Mouse (Mus musculus) left cerebral cortex, postnatal 14 days (tissue): ENCODE results near the gene Calm3. TPM values are rescaled to one million over a fixed set of nuclear protein-coding genes. Genes with fewer than 3 reads are reported as not detected.
A peak's percentile ranks its signal among the peaks of the same experiment; 100 is the strongest.

Experiments
- DNase-seq, 2 experiments: peaks; one replicate each; pipeline ENCODE4 v3.0.0; 2021 to 2022; ENCODE audit warnings: low spot score in 2 of 2, mixed read lengths in 1 of 2
- intact Hi-C: fragments of 180-260 bp; cut with DNase I; formaldehyde crosslinking; loops from one replicate; pipeline ENCODE4 v1.15.1; 2025
- total RNA-seq, 2 experiments: library from RNA; stranded (reverse); gene quantifications; 2 replicates each; pipeline ENCODE4 v1.2.3; 2021

The Calm3 gene
- total RNA-seq, 2 experiments from 2014 or later = 2,088 to 2,136 TPM

DNA sequence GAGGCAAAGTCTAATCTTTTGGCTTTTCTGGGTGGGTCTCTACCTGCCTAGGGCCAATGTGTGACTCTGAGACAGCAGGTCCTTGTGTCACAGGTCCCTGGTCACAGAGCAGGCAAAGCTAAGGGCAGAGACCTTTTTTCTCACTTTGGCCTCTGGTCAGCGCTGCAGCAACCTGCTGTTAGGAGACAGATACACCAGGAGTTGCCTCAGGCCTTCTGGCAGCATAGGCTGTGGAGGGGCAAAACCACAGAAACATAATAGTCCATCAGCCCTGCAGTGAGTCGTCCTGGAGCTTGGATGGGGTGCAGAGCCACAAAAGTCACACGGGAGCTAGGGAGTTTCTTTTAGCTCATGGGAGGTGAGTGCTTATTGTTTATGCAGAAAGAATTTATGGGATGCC lies 5.2 kb downstream of the Calm3 start:
- DNase-seq = no peak
- intact Hi-C loops = no loop called here

- intact Hi-C loops = no loop called here
- DNase-seq = peak; percentile 60 to 77
Measured at GRCm38 (mm10) chr7:16918014-16918413, 5.9 kb downstream of the Calm3 start.

GRCm38 (mm10) chr7:16917447-16917846 lies 6.5 kb downstream of the Calm3 start:
- intact Hi-C loops = no loop called here
- no peak for DNase-seq

GRCm38 (mm10) chr7:16916342-16917265 lies 7.3 kb downstream of the Calm3 start:
- DNase-seq = no peak
- intact Hi-C loops = no loop called here

GRCm38 (mm10) chr7:16915461-16916340 lies 8.2 kb downstream of the Calm3 start:
- intact Hi-C loops = loop anchor here (2.0 kb wide), 1 partner anchor 21 kb away; no protein-coding TSS in a partner anchor
- no peak for DNase-seq

DNA sequence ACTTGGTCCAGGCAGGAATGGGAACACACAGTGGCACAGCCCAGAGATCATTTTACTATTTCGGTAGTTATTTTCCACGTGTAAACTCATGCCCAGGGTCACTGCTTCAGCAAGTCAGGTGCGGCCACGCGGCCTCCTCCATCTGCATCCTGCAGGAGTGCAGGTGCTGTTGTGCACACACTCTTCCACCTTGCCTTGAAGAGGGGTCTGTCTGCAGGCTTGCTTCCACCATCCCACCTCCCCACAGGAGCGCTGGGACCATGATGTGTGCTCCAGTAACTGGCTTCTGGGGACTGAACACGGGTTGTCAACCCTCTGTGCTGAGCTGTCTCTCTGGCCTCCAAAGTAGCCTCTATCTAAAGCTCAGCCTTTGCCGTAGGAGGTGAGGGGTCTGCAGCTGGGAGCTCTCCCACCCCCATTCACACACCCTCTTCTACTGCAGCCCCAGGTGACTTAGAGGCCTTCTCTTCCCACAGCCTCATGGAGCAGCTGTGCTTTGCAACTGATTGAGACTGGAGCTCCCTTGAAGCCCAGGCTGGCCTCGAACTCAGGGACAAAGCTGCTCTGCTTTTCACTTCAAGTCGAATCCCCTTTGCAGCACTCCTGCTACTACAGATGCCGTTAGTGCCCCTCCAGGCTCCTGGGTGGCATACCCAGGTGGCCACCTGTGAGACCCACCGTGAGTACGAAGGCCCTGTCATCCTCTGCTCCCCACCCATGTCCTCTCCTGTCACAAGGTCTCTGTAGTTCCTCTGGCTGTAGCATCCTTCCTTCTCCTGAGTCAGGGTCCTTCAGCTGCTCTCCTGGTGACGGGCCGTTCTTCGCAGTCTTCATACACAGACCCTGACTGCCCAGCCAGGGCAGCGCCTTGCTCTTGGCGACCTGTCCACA lies 9.2 kb downstream of the Calm3 start:
- no peak for DNase-seq
- intact Hi-C loops = loop anchor here (2.0 kb wide), 1 partner anchor 20 kb away; no protein-coding TSS in a partner anchor

- DNase-seq = peak; percentile 80 to 85
- intact Hi-C loops = loop anchor here (2.0 kb wide), 1 partner anchor 19 kb away; no protein-coding TSS in a partner anchor
Measured at GRCm38 (mm10) chr7:16913806-16914452, 10.0 kb downstream of the Calm3 start.

- intact Hi-C loops = no loop called here
- DNase-seq = no peak
Measured at GRCm38 (mm10) chr7:16912360-16912759, 11.6 kb downstream of the Calm3 start.

DNA sequence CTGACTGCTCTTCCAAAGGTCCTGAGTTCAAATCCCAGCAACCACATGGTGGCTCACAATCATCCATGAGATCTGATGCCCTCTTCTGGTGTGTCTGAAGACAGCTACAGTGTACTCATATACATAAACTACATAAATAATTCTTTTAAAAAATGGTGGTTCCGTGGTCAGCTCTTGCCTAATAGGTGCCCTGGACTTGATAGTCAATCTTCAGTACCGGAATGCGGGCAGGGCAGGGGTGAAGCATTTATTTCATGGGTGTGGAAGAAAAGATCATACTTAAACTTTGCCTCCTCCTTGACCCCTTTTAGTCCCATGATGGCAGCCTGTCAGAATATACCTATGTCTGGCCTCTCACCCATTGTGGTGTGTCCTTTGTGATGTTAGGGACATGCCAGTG lies 12.0 kb downstream of the Calm3 start:
- DNase-seq = no peak
- intact Hi-C loops = no loop called here

DNA sequence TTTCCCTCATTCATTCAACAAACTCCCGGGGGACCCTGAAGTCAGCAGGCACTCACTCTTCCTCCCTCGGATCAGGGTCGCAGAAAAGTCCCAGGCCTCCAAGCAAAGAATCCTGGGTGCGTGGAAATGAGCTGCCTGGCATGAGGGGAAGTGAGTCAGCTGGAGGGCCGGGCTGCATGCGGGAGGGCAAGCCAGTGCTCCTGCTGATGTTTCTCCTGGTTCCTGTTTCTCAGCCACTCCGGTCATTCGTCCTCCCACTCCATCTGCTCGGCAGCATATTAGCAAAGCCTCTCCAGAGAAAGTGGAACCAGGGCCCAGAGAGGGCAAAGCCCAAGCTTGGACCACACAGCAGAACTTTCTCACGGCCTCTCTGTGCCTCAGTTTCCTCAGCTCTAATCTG lies 14.0 kb downstream of the Calm3 start:
- intact Hi-C loops = no loop called here
- no peak for DNase-seq

GRCm38 (mm10) chr7:16908859-16909258 lies 15.1 kb downstream of the Calm3 start:
- no peak for DNase-seq
- intact Hi-C loops = no loop called here

GRCm38 (mm10) chr7:16908367-16908766 lies 15.5 kb downstream of the Calm3 start:
- no peak for DNase-seq

DNA sequence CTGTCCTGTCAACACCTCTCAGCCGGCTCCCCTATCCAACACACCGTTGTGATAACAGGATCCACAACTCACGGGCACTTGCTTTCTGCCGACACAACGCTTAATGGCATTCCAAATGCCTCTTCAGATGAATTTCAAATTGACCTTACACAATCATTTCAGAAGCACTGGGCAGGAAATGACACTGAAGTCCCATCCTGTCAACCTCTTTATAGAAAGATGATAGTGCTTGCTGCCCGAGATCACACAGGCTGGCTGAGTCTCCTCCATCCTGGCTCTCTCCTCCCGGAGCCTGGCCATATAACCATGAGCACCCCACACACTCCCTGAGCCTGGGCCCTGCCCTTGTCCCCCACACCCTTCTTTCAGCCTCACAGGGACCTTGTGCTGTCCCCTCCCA lies 16.1 kb downstream of the Calm3 start:
- intact Hi-C loops = no loop called here

More at GRCm38 (mm10) chr7:16908367-16908766, 15.5 kb downstream of the Calm3 start:
- intact Hi-C loops = no loop called here

GRCm38 (mm10) chr7:16906889-16907559 lies 16.9 kb downstream of the Calm3 start:
- no peak for DNase-seq
- intact Hi-C loops = no loop called here

More for the DNA sequence above, 16.1 kb downstream of the Calm3 start:
- DNase-seq = no peak

- intact Hi-C loops = no loop called here
- no peak for DNase-seq
Measured at GRCm38 (mm10) chr7:16906281-16906680, 17.6 kb downstream of the Calm3 start, which contains the start of gene Ptgir. Gene Ptgir, plus strand, starts transcription at chr7:16906490.

DNA sequence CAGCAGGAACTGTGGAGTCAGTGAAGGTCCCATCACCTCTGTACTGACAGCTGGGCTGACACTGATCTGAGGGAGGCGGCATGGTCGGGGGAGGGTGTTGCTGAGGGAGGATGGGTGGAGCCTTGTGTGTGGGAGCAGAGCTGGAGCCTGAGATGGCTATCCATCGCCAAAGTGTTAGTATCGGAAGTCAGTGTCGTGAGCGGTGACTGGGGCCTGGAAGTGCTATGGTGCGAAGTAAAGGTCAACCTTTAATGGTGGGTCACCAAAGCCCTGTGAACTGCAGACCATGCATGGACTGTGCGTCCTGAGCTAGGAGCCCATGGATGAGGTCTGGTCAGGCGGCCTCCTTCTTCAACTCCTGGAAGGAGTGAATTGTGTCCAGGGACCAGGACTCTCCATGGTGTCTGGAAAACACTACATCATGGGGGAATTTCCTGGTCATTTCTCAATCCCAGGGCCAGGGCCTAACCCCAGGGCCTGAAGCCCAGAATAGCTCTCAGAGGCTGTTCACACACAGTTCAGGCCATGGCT lies 18.4 kb downstream of the Calm3 start:
- intact Hi-C loops = no loop called here
- no peak for DNase-seq

GRCm38 (mm10) chr7:16904120-16904675 lies 19.7 kb downstream of the Calm3 start:
- intact Hi-C loops = no loop called here
- DNase-seq = no peak
